Mouse (Mus musculus) heart, postnatal 0 days (tissue): ENCODE results near the gene Xlr4b. TPM values are rescaled to one million over a fixed set of nuclear protein-coding genes. Genes with fewer than 3 reads are reported as not detected.
A peak's percentile ranks its signal among the peaks of the same experiment; 100 is the strongest.
"Not testable (repeated sequence)": the region's sequence is repeated elsewhere in the genome, so short reads cannot be mapped to it uniquely, and the experiment has no call there.

Experiments
- ATAC-seq: fragments of 200-750 bp; cut with Nextera tagmentation; 2 replicates; pipeline ENCODE4 v1.8.0; 2017; ENCODE audit warnings: low read depth, moderate number of reproducible peaks, moderate library complexity; ENCODE audit not compliant: insufficient read depth
- DNase-seq: peaks from one replicate; pipeline ENCODE4 v3.0.0-alpha.2; 2016; ENCODE audit warnings: low spot score
- H3K27ac ChIP-seq: fragments of 300-500 bp; sonication (generic); 2 replicates; pipeline ENCODE4 v1.5.1; 2014; ENCODE audit warnings: low read depth, mild to moderate bottlenecking
- H3K27me3 ChIP-seq: fragments of 300-500 bp; sonication (generic); 2 replicates; pipeline ENCODE4 v1.6.1; 2014; ENCODE audit warnings: low read length, mixed read lengths; ENCODE audit not compliant: control insufficient read depth, insufficient read depth
- H3K36me3 ChIP-seq: fragments of 300-500 bp; sonication (generic); replicated peaks from 2 replicates; pipeline ENCODE4 v1.6.1; 2014; ENCODE audit warnings: low read length, mixed read lengths; ENCODE audit not compliant: control insufficient read depth, insufficient read depth
- H3K4me1 ChIP-seq: fragments of 300-500 bp; sonication (generic); 2 replicates; pipeline ENCODE4 v1.6.1; 2014; ENCODE audit warnings: antibody characterized with exemption; ENCODE audit not compliant: control insufficient read depth, insufficient read depth
- H3K4me2 ChIP-seq: fragments of 300-500 bp; sonication (generic); 2 replicates; pipeline ENCODE4 v1.6.1; 2014; ENCODE audit warnings: low read depth, mild to moderate bottlenecking, low read length, moderate library complexity
- H3K4me3 ChIP-seq: fragments of 300-500 bp; sonication (generic); 2 replicates; pipeline ENCODE4 v1.5.1; 2014; ENCODE audit warnings: low read depth, low read length
- H3K9ac ChIP-seq: fragments of 300-500 bp; sonication (generic); replicated peaks from 2 replicates; pipeline ENCODE4 v1.6.1; 2014; ENCODE audit warnings: low read depth, low read length, mixed read lengths
- H3K9me3 ChIP-seq: fragments of 300-500 bp; sonication (generic); replicated peaks from 2 replicates; pipeline ENCODE4 v1.6.1; 2016; ENCODE audit warnings: low read length; ENCODE audit not compliant: control insufficient read depth
- CTCF ChIP-seq: IDR thresholded peaks from 2 replicates; pipeline ENCODE4 v1.5.1; 2016; ENCODE audit warnings: antibody characterized with exemption, control low read depth, low read depth
- EP300 ChIP-seq: IDR thresholded peaks from 2 replicates; pipeline ENCODE4 v1.6.1; 2016; ENCODE audit warnings: antibody characterized with exemption, low read depth
- WGBS: fragments of 180-500 bp; shearing (Covaris S2); extraction: QIAGEN DNeasy Blood & Tissue Kit; methylation state at CpG from one replicate; pipeline ENCODE4 v1.1.7; 2014; 5-methylcytosine and 5-hydroxymethylcytosine counted together
- polyA plus RNA-seq: library from polyadenylated mRNA; unstranded; fragments of >200 nt; fragmentation: Nextera tagmentation; extraction: Ambion mirVana; gene quantifications from 2 replicates; pipeline ENCODE4 v1.2.1, GENCODE M21; 2015
- total RNA-seq: library from RNA; depleted of rRNA; stranded (reverse); fragments of >200 nt; gene quantifications from 2 replicates; pipeline ENCODE4 v1.2.3, GENCODE M21; 2014; ENCODE audit warnings: low replicate concordance; rRNA removed

The Xlr4b gene
- total and polyA plus RNA-seq, 2 experiments from 2014 or later = 0.90 TPM; not detected in 1

DNA sequence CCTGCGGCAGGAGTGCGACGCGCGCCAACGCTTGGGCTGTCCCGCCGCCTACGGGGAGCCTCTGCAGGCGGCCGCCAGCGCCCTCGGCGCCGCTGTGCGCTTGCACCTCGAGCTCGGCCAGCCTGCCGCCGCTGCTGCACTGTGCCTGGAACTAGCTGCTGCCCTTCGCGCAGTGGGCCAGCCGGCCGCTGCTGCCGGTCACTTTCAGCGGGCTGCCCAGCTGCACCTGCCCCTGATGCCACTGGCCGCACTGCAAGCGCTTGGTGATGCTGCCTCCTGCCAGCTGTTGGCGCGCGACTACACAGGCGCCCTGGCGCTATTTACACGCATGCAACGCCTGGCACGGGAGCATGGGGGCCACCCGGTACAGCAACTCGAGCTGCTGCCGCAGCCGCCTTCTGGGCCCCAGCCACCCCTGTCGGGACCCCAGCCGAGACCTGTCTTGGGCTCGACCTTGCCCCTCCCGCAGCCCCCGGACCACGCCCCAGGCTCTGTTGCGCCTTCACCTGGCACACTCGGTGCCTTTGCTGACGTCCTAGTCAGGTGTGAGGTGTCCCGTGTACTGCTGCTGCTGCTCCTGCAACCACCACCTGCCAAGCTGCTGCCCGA lies 14.6 kb downstream of the Xlr4b start:
- H3K9ac ChIP-seq = peak overlapping the region; percentile 65
- peak overlapping the region; percentile 91 for H3K27ac ChIP-seq
- TF ChIP-seq CTCF (no peak), EP300 (no peak)
- H3K4me2 ChIP-seq = peak overlapping the region; percentile 83
- WGBS = 23% methylated on average over 40 of the region's 51 CpGs
- ATAC-seq (peak; percentile 63), DNase-seq (peak; percentile 41)
- no peaks in the 10 kb centered on the region for H3K27me3 ChIP-seq
- peak overlapping the region; percentile 73 for H3K4me3 ChIP-seq
- no peaks in the 10 kb centered on the region for H3K4me1 ChIP-seq
- H3K36me3 ChIP-seq = no peaks in the 10 kb centered on the region
- no peaks in the 10 kb centered on the region for H3K9me3 ChIP-seq

DNA sequence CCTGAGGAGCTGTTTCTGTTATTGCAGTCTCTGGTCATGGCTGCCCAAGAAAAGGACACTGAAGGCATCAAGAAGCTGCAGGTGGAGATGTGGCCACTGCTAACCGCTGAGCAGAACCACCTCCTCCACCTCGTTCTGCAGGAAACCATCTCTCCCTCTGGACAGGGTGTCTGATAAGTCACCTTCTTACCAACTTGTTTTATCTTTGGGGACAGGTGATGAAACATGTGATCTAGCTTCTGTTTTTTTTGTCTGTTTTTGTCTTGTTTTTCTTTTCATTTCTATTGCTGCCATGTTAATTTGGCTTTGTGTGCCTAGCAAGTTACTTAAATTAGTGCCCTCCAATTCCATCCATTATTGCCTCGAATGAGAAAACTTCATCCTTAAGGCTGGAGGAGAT lies 15.2 kb downstream of the Xlr4b start:
- 25% methylated on average over 3 of the region's 3 CpGs for WGBS
- Histone ChIP-seq H3K27ac (no peak overlapping the region), H3K9ac (no peak overlapping the region), H3K4me1 (no peaks in the 10 kb centered on the region), H3K4me3 (peak overlapping the region; percentile 73), H3K9me3 (no peaks in the 10 kb centered on the region), H3K36me3 (no peaks in the 10 kb centered on the region), H3K27me3 (no peaks in the 10 kb centered on the region), H3K4me2 (peak overlapping the region; percentile 83)
- no peak for DNase-seq
- no peak for TF ChIP-seq EP300
- TF ChIP-seq CTCF = no peak
- ATAC-seq = no peak

DNA sequence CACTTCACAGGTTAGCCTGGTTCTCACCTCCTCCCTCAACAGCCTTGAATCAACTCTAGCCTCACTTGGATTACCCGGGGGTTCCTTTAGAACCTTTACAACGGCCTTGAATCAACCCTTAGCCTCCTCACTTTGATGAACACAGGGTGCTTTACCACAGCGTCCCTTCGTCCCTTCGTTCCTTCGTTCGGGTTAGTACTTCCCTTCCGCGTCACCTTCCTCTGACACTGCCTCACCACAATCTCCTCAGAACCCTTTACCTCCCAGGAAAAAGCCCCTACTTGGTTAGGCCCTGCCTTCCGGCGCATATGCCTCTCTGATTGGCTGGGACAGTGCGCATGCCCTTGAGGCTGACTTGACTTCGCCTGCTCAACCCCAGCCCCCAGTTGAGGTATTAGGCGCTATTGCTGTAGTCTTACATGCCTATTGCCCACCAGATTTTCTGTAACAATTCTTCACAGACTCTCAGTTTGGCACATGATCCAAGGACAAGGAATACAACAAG lies 28.7 kb downstream of the Xlr4b start, which contains the start of gene Xlr4c:
Gene Xlr4c (minus strand): TSS at position 310 of the 505 bp plus-strand sequence.
- H3K4me3 ChIP-seq, H3K4me1 ChIP-seq, H3K27ac ChIP-seq, H3K27me3 ChIP-seq, H3K9ac ChIP-seq, H3K9me3 ChIP-seq, ATAC-seq, H3K4me2 ChIP-seq, H3K36me3 ChIP-seq, DNase-seq: not testable (repeated sequence)
- WGBS = 86% methylated on average over 12 of the region's 14 CpGs

DNA sequence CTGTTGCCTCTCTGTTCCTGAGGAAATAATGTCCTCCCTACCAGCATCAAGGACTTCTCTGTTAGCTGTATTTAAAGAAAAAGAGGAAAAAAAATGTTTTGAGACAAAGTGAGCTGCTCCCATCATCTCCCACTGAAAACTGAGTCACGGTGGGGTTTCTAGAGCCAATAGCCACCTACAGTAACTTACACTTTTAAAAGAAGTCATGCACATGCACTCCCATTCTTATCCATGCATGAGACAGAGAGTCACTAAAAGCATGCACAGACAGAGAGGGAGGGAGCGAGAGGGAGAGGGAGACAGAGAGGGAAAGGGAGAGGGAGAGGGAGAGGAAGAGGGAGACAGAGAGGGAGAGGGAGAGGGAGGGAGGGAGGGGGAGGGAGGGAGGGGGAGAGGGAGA lies 48.3 kb downstream of the Xlr4b start:
- H3K4me2 ChIP-seq, H3K9me3 ChIP-seq, DNase-seq, H3K36me3 ChIP-seq, H3K9ac ChIP-seq, H3K4me1 ChIP-seq, H3K27me3 ChIP-seq, ATAC-seq, H3K4me3 ChIP-seq, H3K27ac ChIP-seq: not testable (repeated sequence)
- 90% methylated on average over 1 of the region's 2 CpGs for WGBS

DNA sequence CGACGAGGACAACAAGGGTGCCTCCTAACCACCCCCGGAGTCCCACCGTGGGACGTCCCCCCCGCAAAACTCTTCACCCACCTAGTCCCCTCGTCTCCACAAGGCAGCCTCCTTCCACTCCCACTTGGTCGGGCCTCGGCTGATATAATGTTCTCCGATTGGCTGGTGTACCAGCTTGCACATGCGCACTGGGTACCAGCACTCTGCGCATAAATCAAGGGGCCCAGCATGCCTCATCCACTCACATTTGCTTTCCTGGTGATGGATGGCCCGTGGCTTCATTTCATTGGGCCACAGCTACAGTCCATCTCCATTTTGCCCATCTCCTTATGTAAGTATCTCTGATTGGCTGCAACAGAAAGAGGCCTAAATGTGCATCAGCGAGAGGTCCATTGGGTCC lies 51.1 kb downstream of the Xlr4b start, which contains the start of gene Xlr3c:
Gene Xlr3c (minus strand): TSS at position 121 of the 400 bp plus-strand sequence.
- not testable (repeated sequence) for H3K9me3 ChIP-seq, H3K36me3 ChIP-seq, DNase-seq, H3K4me1 ChIP-seq, H3K4me2 ChIP-seq, H3K27ac ChIP-seq, ATAC-seq, H3K4me3 ChIP-seq, H3K27me3 ChIP-seq, H3K9ac ChIP-seq
- 79% methylated on average over 14 of the region's 14 CpGs for WGBS

Other genes with a start within 250 kb of the Xlr4b start
- 0.46 and 0.61 TPM in 2 replicates for gene Zfp185, start 227.0 kb upstream of the Xlr4b start, total RNA-seq
- 1.5 TPM in 2 replicates for gene Zfp185, start 227.0 kb upstream of the Xlr4b start, polyA plus RNA-seq
- not detected in 2 replicates for gene Pnma5, start 177.2 kb upstream of the Xlr4b start, total RNA-seq
- not detected in 2 replicates for gene Pnma5, start 177.2 kb upstream of the Xlr4b start, polyA plus RNA-seq
- gene Pnma3, start 149.5 kb upstream of the Xlr4b start, total RNA-seq = not detected in 2 replicates
- gene Pnma3, start 149.5 kb upstream of the Xlr4b start, polyA plus RNA-seq = not detected in 2 replicates
- gene Xlr4a, start 131.9 kb upstream of the Xlr4b start, total RNA-seq = 0.23 TPM in 1 of 2 replicates, not detected in the other
- 2.2 TPM in 1 of 2 replicates, not detected in the other for gene Xlr4a, start 131.9 kb upstream of the Xlr4b start, polyA plus RNA-seq
- 9.2 TPM in 1 of 2 replicates, not detected in the other for gene Xlr3a, start 117.2 kb upstream of the Xlr4b start, total RNA-seq
- gene Xlr3a, start 117.2 kb upstream of the Xlr4b start, polyA plus RNA-seq = 0.34 and 2.3 TPM in 2 replicates
- gene Gm14685, start 97.3 kb upstream of the Xlr4b start, total RNA-seq = not detected in 2 replicates
- not detected in 2 replicates for gene Gm14685, start 97.3 kb upstream of the Xlr4b start, polyA plus RNA-seq
- not detected in 2 replicates for gene Xlr5b, start 65.5 kb upstream of the Xlr4b start, total RNA-seq
- not detected in 2 replicates for gene Xlr5b, start 65.5 kb upstream of the Xlr4b start, polyA plus RNA-seq
- gene DXBay18, start 64.9 kb upstream of the Xlr4b start, total RNA-seq = not detected in 2 replicates
- gene DXBay18, start 64.9 kb upstream of the Xlr4b start, polyA plus RNA-seq = not detected in 2 replicates
- not detected in 2 replicates for gene Spin2d, start 37.3 kb upstream of the Xlr4b start, total RNA-seq
- not detected in 2 replicates for gene Spin2d, start 37.3 kb upstream of the Xlr4b start, polyA plus RNA-seq
- 2.3 TPM in 1 of 2 replicates, not detected in the other for gene Xlr3b, start 22.1 kb upstream of the Xlr4b start, total RNA-seq
- gene Xlr3b, start 22.1 kb upstream of the Xlr4b start, polyA plus RNA-seq = 1.0 and 4.1 TPM in 2 replicates
- gene F8a, start 14.0 kb downstream of the Xlr4b start, total RNA-seq = 16.0 and 20.7 TPM in 2 replicates
- 12.3 and 12.4 TPM in 2 replicates for gene F8a, start 14.0 kb downstream of the Xlr4b start, polyA plus RNA-seq
- gene Xlr4c, start 28.8 kb downstream of the Xlr4b start, total RNA-seq = not detected in 2 replicates
- gene Xlr4c, start 28.8 kb downstream of the Xlr4b start, polyA plus RNA-seq = 0.38 TPM in 1 of 2 replicates, not detected in the other
- not detected in 2 replicates for gene Xlr3c, start 51.1 kb downstream of the Xlr4b start, total RNA-seq
- gene Xlr3c, start 51.1 kb downstream of the Xlr4b start, polyA plus RNA-seq = not detected in 2 replicates
- gene Xlr5a, start 78.6 kb downstream of the Xlr4b start, total RNA-seq = not detected in 2 replicates
- not detected in 2 replicates for gene Xlr5a, start 78.6 kb downstream of the Xlr4b start, polyA plus RNA-seq
- gene Xlr5c, start 78.6 kb downstream of the Xlr4b start, total RNA-seq = not detected in 2 replicates
- gene Xlr5c, start 78.6 kb downstream of the Xlr4b start, polyA plus RNA-seq = not detected in 2 replicates
- gene Gm45015, start 122.5 kb downstream of the Xlr4b start, total RNA-seq = not detected in 2 replicates
- not detected in 2 replicates for gene Gm45015, start 122.5 kb downstream of the Xlr4b start, polyA plus RNA-seq
- 25.4 and 28.8 TPM in 2 replicates for gene Zfp275, start 128.3 kb downstream of the Xlr4b start, total RNA-seq
- gene Zfp275, start 128.3 kb downstream of the Xlr4b start, polyA plus RNA-seq = 3.2 and 3.3 TPM in 2 replicates
- gene Gm18336, start 184.4 kb downstream of the Xlr4b start, total RNA-seq = not detected in 2 replicates
- gene Gm18336, start 184.4 kb downstream of the Xlr4b start, polyA plus RNA-seq = not detected in 2 replicates
- gene Zfp92, start 196.8 kb downstream of the Xlr4b start, total RNA-seq = 0.76 TPM in 1 of 2 replicates, not detected in the other
- gene Zfp92, start 196.8 kb downstream of the Xlr4b start, polyA plus RNA-seq = not detected in 2 replicates
- not detected in 2 replicates for gene Trex2, start 221.0 kb downstream of the Xlr4b start, total RNA-seq
- not detected in 2 replicates for gene Trex2, start 221.0 kb downstream of the Xlr4b start, polyA plus RNA-seq
- 15.6 and 23.2 TPM in 2 replicates for gene Haus7, start 244.7 kb downstream of the Xlr4b start, total RNA-seq
- gene Haus7, start 244.7 kb downstream of the Xlr4b start, polyA plus RNA-seq = 33.3 and 34.7 TPM in 2 replicates